Mouse (Mus musculus) CD4-positive helper T cell, adult 2 months (primary cell): ENCODE measurements around the gene Apbb1.

Source experiments
- DNase-seq: peaks from one replicate; pipeline ENCODE4 v3.0.0-alpha.2; 2012; ENCODE audit warnings: low read depth, missing footprints, low spot score

Gene Apbb1

DNA sequence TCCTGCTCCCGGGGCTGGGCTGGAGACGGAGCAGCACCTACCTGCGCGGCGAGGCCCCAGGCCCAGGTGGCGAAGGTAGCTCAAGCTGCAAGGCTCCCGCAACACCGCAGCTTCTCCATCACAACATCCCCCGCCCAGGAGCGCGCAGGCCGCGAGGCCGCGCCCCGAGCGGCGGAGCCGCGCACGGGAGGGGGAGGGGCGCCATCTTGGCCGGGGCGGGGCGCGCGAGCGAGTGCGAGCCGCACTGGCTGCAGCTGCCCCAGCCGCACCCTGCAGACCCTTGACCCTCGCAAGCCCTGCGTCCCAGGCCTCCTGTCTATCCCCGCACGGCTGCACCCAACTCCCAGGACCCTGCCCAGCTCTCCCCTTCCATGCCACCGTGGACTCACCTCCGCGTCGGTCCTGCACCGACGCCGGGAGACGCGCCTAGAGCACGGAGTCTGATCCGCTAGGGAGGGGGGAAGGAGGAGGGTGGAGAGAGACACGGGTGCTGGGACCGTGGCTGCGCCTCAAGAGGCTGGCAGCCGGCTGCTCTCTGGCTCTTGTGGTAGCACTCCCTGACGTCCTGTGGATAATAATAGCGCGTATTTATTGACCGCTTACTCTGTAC, at the start of gene Apbb1:
Gene Apbb1, minus strand, starts transcription at position 560 of the 610 bp plus-strand sequence.
- peak; percentile 66 for DNase-seq

DNA sequence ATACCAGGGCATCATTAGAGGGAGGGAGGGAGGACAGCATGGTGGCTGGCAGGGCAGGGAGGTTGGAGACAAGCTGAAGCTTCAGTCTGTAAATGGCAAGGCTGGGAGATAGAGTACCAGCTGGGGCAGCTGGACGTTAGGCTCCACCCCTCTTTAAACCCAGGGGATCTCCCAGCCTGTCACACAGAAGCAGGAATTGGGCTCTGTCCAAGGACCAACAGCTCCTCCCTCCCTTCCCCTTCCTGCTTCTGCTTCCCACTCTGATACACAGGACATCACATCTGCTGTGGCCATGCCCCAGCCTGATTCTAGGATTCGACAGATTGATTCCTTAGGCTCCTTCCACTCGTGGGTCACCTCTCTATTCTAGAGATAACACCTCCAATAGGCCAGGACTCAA, 47.2 kb upstream of the Apbb1 start:
- no peak for DNase-seq

DNA sequence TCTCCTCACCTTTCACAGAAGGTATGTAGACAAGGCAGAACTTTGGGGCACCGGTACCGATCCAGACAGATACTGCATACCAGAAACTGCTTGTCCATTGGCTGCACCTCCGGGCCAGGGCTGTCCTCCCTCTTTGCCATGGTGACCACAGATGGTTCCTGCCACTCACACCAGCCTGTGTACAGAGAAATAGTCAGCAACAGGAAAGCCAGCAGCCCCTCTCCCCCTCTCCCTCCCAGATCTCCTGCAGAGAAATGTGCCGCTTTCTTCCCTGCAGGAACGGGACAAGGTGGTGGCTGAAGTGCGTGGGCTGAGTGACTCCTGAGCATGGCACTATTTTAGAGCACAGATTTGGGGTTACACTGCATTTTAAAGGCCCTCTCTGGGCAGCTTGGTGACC, 43.9 kb upstream of the Apbb1 start:
- no peak for DNase-seq

DNA sequence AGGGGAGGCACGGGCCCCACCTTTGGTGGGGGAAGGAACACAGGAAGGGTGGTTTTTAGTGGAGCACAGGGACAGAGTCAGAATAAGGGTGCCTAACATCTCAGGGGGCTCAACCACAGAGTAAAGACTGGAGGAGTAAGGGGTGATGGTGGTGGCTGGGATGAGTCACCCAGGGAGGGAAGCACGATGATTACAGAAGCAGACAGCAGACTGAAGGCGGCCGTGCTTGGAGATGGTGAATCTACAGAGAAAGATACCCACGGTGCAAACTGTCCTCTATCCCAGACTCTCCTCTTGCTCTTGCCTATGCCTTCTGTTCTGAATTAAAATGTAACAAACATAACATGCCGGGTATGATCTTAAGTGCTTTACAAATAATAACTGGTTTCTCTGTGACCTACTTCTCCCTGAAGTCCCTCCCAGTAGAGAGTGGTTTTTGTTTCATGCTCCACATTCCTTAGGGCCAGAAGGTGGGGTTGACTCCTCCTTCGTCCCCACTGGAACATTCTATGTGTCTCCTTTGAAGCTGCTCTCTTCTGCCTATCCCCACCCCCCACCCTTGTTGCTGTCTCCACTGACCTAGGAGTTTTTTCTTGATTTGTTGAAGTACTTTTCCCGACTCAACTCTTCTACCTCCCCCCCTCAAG, 40.3 kb upstream of the Apbb1 start:
- no peak for DNase-seq

DNA sequence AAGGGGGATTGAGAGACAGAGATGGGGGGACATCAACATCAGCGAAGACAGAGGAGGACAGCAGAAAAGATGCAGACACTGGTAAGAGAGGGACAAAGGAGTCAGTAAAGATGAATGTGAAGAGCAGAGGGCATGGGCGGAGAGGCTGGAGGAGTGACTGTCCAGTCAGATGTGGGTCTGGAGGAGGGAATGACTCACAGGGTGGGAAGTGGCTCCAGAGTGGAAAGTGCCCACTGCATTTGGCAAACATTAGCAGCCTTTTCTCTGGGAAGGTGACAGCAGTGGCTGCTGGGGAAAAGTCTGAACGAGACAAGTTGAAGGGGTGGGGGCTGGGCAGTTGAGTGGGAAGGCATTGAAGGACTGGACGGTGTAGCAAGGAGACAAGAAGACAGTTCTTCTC, 39.6 kb upstream of the Apbb1 start:
- DNase-seq: no peak

DNA sequence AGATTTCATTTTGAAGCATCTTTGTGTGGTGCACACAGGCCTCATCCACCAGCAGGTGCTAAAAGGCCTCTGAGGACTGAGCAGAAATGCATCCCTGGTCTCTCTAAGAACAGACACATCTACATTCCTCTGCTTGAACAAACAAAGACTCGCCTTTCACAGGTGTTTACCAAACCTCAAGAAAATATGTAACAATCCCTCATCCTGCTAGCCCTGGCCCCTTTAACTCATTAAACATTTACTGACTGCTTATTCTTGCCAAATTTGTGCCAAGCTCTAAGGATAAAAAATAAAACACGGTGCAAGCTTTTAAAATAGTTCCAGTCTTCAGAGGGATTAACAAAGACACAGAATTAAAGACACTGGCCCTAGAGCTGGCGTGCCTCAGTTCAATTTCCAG, 38.2 kb upstream of the Apbb1 start:
- no peak for DNase-seq

DNA sequence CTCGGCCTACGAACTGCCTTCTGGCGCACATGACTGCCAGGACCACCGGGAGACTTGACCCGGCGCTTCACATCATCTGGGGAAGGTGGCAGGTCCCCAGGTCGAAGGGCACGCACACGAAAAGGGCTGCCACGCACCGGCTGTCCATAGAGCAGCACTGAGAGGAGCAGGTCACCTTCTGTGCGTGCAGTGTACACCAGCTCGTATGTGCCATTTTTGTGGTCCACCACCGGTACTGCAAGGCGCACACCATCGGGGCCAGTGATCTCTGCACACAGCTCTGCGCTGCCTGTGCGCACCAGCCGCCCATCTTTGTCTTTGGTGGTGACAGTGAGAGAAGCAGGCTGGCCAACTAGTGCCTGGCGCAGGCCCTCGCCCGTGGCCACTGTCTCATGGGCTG, 36.4 kb upstream of the Apbb1 start:
- DNase-seq: no peak

DNA sequence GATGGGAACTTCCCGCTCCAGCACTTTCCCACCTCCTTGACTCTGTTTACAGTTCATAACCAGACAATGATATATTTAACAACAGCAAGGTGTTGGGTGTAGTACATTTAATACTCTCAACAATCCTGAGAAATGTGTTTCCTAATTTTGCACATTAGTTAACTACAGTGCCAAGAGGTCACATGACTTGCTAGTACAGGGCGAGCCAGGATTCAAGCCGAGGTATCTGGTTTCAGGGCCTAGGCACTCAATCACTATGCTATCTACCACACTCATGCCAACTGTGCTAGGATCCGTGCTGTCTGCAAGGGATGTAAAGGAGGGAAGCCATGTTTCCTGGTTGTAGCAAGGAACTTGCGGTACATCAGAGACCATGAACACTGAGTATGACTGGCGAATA, 35.1 kb upstream of the Apbb1 start:
- DNase-seq: no peak

DNA sequence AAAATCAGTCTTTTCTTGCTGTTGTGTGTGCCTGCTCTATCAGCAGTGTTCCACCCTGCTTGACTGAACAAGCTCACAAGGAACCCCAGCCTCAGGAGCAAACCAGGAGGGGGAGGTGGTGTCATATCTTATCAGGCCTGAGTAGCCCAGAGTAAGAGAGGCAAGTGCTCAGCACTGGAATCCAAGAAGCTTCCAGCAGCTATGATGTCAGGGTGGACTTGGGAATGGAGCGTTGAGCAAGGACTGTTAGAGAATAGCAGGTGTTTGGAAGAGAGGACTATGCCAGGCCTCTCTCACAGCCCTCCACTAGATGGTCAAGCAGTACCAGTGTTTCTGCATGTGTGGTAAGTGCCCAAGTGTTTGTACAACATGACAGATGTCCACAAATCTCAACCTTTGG, 34.3 kb upstream of the Apbb1 start:
- DNase-seq: no peak

DNA sequence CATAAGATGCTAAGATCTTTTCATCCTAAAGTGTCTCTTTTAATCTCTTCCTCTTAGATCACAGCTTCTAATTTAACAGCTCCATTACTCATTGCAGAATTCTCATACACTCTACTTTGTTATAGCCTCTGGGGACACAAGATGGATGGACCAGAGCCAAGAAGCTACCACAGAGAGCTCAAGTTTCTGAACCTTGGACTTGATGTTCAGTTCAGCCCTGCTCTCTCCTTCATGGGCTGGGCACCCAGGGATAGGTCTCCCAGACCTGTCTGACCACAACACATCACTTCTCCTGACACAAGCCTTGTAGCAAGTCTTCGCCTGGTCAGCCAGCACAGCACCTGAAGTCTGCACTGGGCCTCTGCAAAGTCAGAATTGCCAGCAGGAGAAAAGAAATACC, 32.9 kb upstream of the Apbb1 start:
- no peak for DNase-seq

DNA sequence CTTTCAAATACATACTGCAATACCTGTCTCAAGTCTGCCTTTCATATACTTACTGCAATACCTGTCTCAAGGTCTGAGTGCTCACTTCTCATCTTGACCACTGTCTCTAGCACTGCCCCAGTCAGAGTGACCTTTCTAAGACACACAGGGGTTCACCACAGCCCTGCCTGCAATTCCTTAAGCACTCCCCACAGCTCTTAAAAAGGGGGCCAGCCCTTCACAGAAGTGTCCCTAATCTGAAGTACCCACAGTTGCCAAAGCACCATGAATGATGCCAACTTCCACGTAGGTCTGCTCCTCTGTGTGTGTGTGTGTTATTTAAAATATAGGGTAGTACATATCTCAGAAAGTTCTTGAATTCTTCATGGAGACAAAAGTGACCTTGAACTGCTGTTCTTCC, 30.3 kb upstream of the Apbb1 start:
- DNase-seq: no peak

DNA sequence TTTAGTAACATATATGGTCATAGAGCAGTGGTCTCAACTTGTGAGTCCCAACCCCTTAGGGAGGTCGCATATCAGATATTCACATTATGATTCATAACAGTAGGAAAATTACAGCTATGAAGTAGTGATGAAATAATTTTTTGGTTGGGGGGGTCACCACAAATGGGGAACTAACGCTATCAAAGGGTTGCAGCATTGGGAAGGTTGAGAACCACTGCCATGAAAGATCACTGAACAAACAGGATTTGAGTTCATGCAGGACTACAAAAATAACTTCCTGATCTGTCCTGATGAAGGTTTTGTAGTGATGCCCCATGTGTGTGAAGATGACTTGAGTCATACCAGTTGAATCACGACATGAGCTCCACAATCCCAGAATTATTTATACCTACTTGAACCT, 27.0 kb upstream of the Apbb1 start:
- no peak for DNase-seq

DNA sequence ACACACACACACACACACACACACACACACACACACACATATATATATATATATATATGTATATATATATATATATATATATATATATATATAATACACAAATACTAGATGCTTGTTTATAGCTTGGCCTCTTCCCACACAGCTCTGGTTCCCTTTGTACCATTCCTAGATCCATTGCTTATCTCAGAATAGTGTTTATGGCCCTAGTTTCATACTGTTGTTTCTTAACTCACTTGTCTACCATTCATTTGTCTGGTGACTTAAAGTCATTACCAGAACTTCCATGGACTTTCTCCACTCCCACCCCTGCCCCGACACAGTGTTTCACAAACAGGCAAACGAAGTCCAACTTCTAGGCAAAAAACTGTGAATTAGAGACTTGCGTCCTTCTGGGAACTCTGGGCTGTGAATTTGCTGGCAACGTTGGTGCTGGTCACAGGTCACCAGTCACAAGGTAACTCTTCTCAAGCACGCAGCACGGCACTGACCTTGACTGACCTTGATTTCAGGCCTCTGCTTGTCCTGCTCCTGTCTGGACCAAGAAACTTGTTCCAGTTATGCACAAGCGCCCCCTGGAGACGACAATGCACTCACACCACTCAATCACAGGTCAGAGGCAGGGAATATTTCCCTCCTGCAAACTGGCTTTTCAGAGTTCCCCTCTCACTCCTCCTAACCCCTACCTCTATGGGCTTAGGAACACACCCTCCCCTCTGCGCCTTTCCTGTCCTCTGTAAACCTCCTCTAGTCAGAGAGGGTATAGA, 21.6 kb upstream of the Apbb1 start:
- DNase-seq: peak; percentile 24

DNA sequence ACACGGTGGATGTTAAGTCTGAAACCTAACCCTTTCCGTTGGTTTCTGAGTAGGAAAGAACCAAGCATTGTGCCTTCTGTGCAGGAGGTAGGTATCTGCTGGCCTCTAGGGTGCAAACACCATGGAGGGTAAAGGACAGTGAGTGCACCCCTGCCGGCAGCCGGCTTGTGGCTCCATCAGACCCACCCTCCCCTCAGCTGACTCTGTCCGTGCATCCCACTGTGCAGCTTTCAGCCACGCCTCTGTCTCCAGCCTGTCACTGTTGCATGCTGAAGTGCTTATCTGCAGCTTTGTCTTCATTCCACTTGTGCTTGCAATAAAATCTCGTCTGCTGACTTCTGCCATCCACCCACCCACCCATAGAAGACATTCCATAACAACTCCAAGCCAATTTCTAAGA, 8.6 kb upstream of the Apbb1 start:
- no peak for DNase-seq

DNA sequence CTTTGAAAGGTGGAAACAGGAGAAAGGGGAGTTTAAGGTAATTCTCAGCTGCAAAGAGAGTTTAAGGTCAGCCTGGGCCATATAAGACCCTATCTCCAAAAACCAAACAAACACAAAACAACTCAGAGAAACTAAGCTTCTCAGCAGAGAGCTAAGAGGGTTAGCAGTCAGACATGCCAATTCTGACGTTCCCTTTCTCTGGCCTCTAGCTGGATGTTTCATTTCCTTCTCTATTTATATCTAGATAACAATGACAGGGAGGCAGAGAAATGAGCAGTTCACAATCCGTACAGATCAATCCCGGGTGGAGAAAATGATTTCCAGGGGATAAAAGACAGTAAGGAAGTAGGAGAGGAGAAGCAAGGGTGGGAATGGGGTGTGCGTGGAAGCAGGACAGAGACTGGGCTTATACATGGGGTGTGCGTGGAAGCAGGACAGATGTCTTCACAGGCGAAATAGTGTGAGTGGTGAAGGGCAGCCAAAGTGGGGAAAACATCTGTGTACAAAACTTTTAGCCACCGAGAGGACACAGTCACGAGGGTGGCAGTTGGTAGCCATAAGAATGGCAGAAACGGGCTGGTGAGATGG, 7.0 kb upstream of the Apbb1 start:
- no peak for DNase-seq

DNA sequence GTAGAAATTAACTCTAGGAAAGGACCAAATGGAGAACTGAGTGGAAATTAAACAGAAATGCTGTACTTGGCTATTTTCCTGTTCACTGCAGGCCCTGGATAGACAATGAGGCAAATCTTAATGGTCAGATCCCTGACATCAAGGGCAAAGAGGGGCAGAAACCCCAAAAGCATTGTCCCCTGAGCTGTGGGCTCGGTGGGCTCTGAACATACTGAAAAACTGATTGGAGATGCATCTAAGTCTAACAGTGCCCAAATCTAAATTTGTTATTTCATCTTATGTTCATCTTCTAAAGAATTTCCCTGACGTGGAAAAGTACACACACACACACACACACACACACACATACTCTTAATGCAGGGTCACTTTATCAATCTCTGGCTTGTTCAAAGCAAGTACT, 506 bp upstream of the Apbb1 start:
- DNase-seq: no peak

DNA sequence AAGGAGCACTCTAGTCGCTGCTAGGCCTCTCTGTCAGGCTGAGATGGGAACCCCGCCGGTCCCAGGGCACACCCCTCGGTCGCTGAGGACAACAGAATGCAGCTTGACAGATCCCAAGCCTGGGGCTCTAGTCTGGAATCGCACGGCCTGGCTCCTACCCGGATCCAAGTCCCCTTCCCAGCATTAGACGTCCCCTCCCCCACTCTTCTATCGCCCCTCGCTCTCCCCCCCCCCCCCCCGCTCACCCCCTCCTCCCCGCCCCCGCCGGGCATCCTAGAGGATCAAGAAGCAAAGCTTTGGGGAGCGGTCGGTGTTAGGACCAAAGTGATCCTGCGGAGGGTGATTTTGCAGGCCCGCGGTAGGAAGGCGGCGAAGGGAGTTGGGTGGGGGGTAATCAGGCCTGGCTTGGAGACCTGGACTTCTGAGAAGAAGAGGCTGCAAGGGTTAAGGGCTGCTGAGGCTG, 795 bp downstream of the Apbb1 start:
- DNase-seq: no peak

DNA sequence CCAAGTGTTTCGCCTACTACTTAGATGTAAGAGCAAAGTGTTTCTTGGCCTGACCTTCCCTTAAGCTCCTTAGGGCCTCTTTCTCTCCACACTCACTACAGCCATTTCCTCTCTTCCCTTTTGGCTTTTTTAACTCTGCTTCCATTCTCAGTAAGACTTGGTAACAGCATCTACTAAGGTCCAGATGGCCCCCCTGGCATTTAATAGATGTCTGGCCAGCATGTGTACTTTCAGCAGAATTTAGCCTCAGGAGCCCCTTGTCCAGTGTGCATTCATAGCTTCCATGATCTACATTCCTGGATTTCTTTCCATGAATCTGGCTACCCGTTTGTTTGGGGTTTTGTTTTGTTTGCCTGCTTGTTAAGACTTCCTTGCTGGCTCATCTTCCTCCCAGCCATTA, 3.0 kb downstream of the Apbb1 start:
- DNase-seq: no peak

DNA sequence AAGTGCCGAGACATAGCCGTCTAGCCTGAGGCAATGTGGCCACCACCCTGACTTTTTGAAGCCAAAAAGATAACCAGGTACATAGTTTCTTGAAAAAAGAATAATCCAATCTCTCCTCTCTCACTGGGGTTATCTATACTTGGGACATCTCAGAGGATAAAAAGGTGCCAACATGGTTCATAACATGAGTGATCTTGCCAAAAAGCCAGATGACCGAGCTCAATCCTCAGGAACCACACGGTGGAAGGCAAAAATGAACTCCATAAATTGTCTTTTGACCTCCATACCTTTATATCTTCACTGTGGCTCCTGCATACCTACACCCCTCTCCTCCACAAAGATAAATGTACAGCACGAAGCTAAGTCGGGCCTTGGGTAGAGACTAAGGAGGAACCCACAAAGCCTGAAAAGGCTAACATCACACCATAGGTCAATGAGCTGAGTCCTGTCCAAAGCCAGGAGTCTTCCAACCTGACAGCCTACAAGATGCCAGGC, 4.0 kb downstream of the Apbb1 start:
- DNase-seq: no peak

DNA sequence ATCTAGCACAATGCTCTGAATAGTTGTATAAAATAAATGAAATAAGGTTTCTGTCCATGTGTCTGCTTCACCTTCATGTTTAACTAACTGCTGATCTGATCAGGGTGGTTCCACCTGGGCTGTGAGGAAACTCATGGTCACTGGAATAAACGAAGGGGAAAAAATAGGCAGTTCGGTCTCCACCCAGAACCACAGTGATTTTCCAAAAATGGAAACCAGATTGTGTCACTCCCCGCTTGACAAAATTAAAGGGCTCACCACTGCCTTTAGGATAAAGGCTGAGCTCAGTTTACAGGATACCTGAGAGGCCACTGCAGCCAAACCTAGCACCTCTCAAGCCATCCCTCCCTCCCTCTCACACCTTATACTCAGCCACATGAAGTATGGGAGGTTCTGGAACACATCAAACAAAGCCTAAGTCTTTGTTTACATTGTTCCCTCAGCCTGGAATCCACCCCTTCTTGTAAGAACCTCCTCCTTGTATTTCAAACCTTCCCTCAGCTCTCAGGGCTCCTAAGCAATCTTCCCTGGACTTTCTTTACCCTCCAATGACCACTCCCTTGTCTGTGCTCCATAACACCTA, 5.2 kb downstream of the Apbb1 start:
- DNase-seq: no peak

DNA sequence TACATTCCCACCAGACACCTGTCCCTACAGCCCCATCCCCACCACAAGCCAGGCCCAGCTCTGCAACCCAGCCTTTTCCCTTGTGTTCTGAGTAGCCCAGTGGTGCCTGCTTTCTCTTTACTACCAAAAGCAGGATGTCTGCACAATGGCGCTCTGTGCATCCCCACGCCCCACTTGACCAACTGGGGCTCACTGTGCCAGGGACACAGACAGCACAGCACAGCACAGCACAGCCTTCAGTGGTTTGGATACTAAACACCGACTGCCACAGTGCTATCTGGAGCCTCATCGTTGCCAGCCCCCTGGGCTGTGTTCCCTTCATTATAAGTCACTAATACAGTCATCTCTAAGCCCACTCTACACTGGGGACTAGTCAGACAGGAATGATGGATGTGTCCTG, 6.9 kb downstream of the Apbb1 start:
- no peak for DNase-seq

DNA sequence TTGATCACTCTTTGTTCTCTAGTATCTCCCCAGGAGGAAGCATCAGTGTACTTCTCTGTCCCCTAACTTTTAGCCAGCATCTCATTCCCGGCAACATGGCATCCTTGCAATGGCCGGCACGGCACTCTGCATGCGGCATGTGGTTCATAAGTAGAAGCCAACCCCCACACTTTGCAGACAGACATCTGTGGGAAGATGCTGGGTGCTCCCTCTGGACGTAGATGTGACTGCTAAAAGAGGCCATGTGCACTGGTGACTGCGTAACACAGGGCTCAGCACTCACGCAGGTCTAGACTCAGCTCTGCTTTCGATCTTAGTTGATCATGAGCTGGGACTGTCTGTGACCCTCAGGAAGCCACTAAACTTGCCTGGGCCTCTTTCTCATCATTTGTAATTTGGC, 8.5 kb downstream of the Apbb1 start:
- no peak for DNase-seq
